Mouse (Mus musculus): Measurements from ENCODE around the gene Ugt1a8.

Ugt1a8 gene

DNA sequence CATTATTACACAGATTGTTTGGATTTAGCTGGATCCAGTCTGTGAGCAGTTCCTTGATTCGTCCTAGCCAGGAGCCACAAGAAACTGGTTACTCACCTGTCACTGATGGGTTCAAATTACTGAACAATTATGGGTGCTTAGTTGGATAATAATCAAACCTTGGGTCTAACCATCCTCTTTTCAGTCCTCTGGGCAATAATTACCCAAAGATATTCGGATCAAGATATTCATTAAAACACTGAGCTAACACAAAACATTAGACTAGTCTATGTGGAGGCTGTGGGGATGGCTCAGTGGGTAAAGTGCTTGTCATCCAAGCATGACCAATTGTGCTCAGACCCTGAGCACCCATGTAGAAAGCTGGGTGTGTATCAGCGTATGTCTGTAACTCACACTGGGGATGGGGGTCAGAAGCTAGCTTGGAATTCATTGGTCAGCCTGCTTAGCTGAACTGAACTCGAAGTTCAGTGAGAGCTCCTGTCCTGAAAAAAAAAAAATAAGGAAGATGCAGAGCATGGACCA is 148.3 kb downstream of the Ugt1a8 start:
- DNase-seq (ENCODE audit: low spot score) = no peak

DNA sequence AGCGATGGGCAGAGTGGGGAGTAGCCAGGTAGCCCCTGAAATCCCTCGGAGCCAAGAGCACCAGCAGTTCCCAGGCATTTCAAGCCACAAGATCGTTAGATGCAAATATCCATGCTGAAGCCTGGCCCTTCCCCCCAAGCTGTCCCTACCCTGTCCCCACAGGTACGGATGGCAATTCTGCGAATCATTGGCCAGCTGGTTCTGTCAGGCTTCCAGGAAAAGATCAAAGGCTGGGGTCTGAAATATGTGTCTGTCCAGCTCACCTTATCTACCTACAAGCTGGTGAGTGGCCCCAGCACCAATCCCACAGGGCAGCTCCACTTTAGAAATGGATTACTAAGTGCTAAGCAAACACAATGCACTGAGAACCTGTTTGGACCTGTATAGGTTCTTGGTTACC is 149.7 kb downstream of the Ugt1a8 start:
- DNase-seq (ENCODE audit: low spot score) = no peak

DNA sequence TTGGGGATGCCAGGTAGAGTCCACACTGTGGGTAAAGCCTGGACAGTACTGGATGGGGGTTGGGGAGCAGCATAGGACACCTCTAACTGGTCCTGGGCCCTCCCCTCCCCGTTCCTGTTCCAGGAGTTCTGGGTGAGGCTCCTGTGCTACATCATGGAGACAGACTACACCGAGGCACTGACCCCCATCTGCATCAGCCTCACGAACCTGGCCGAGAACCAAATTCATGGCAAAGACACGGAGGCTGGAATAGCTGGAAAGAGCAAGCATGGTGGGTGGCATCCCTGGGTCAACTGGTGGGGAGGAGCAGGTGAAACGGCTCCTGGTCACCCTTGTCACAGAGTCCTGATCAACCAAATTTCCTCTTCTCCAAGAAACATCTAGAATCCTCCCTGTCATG is 151.2 kb downstream of the Ugt1a8 start:
- DNase-seq (ENCODE audit: low spot score) = no peak

DNA sequence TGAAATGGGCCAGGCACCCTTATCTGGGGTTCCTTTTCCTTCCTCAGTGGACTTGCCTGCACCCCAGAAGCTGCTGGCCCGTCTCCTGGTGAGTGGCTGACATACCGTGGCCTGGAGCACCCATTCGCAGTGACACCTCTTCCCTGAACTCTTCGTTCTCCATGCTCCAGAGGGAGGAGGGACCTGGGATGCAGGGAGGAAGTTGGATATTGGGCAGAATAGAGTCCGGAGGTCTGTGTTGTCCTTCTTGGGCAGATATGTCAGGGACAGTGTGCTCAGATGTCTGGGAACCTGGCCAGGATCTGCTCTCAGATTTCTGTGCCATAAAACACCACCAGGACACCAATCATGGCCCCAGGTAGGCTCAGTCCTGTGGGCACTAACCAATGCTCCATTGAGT is 152.5 kb downstream of the Ugt1a8 start:
- DNase-seq (ENCODE audit: low spot score) = no peak

DNA sequence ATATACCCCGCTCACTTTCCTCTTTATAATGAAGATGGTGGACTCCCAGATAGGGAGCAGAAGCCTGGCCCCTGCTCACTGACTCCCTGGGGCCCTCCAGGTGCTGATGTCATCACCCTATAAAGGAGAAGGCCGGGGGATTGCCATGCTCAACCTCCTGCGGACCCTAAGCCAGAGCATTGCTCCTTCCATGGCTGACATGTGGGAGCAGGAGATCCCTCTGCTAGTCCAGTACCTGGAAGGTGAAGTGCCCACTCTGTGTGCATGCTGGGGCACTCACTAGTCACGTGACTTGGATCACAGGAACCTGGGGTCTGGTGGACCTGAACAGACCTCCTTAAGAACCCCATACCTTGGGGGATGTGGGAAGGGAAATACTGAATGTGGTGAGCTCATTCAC is 153.0 kb downstream of the Ugt1a8 start:
- no peak for DNase-seq (ENCODE audit: low spot score)

DNA sequence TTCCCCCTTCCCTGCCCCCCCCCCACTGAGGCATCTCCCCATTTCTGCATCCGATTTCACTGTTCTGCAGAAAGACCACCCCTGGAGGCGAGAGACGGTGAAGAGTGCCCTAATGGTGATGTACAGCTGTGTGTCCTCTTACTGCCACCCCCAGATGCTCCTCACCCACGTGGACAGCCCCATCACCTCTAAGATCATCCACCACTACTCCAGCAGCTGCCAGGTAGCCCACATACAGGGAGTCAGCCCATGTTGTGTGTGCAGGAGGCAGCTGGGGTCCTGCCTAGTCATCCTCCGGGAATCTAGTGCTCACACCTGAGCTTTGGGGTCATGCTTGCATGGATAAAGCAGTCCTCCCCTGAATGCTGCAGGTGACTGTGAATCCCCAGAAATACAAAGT is 156.2 kb downstream of the Ugt1a8 start:
- no peak for DNase-seq (ENCODE audit: low spot score)

DNA sequence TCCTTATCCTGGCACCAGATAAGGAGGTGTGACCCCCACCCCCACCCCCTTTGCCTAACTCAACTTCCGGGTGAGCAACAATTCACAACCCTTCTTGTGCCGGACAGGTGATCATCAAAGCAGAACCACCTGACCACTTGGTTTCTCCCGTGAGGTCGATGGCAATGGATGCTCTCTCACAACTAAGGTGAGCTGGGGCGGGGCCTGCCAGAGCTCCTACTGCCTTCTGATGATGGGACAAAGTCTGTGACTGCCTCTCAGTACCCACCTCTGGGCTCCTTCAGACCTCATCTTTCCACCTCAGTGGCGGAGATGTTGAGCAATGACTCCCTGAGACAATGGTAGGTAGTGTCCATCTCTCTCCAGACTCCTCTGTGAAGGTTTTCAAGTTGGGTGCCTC is 158.3 kb downstream of the Ugt1a8 start:
- DNase-seq (ENCODE audit: low spot score) = no peak

DNA sequence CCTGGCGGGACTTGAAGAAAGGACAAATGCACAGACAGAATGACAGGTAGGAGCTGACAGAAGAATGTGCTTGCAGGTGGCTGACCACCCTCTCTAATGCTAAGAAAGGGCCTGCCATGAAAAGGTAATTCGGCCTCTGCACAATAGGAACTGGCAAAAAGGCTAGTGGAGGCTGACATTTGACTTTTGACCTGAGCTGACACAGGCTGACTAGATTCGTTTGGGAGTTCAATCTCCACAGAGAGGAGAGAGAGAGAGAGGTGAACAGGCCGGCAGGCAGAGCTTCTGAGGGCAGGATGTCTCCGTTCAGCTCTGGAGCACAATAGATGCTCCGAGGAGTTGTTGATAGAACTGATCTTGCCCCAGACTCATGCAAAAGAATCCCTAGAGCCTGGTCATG is 158.8 kb downstream of the Ugt1a8 start:
- no peak for DNase-seq (ENCODE audit: low spot score)

DNA sequence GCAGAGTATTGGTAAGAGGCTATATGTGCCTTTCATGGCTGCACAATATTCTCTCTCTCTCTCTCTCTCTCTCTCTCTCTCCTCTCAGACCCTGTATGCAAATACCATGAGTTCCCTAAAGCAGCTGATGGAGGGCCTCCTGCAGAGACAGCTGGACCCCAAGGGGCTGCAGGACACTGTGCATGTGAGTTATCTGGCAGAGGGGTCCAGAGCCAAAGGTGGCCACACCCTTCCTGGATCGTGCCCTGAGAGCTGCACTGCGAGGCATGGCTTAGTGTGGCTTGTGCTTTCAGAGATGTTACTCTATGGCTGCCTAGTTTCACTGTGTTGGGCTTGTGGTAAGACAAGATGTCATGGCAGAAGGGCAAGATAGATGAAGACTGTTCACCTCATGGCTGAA is 160.0 kb downstream of the Ugt1a8 start:
- no peak for DNase-seq (ENCODE audit: low spot score)

DNA sequence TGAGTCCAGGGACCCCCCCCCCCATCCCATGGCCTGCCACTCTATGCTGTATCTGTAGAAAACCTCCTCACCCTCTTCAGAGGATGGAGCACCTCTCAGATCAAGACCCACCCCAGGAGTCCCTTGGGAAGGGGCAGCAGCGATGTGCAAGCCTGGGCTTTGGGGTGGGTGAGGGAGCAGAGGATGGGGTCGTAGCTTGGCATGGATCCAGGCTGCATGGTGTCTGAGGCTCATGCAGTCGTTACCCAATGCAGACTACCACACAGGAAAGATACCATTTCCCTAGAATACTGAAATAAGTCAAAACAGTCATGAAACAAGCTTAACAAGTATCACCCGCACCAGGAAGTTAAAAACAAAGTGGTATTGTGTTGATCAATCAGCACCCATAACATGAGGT is 161.0 kb downstream of the Ugt1a8 start:
- no peak for DNase-seq (ENCODE audit: low spot score)

DNA sequence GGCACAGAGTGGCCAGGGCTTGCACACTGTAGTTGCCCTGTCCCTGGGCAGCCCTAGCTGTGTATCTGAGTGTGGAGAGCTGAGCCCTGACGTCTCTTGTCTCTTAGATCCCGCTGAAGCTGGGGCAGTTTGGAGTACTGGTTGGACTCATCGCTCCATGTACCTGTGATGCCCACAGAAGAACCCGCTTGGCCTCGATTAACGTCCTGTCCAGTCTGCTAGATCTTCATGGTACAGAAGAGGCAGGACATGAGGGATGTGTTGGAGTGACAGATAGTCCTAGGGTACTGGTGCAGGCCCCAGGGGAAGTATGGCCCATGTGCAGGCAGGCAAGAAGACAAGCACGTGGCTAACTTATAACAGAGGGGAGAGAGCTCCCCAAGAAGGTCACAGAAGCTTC is 162.0 kb downstream of the Ugt1a8 start:
- DNase-seq (ENCODE audit: low spot score) = no peak

DNA sequence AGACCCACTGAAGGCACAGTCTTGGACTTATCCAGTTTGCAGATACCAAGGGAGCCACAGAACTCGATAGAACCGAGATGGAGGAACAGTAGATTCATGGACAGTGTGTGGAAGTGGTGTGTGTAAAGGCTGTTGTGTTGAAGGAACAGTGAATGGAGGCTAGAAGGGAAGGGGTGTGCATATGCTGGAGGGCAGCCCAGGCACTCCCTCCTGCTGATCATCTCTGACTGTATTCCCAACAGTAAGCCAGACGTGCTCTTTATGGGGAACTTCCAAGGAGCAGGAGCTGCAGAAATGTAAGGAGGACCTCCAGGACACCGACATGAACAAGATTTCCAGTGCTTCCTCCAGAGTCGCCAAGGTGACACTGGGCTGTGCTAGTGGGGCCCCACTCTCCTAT is 162.4 kb downstream of the Ugt1a8 start:
- no peak for DNase-seq (ENCODE audit: low spot score)

DNA sequence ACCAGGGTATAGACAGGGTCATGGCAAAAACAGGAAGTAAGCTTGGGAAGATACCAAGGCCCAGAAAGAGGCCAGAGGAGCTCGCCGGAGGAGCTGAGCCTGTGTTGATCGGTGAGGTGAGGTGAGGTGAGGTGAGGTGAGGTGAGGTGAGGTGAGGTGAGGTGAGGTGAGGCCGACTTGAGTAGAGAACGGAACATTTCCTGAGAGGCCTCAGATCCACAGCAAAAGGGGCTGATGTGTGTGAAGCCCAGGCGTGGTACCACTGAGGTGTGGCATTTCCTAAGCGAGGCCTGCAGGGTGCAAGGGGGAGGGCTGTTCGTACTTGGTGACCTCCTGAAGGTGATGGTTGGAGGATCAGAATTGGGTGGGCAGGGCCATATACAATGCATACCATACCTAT is 165.5 kb downstream of the Ugt1a8 start:
- DNase-seq (ENCODE audit: low spot score) = no peak

DNA sequence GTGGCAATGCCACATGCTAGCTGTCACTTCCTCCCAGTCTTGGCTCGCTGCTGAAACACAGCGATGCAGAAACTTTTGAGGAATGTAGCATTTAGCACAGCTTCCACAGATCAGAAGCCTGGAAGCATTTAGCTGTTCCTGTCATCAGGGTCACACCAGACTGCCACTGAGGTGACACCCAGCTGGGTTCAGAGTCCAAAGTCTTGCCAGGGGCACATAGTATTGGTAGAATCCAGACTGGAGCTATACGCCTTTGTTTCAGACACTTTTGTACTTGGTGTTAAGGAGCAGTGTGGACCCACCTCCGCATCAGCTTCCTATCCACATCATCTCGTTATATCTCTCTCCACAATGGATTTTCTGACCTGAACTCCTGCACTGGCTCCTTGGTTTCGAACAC is 165.9 kb downstream of the Ugt1a8 start:
- no peak for DNase-seq (ENCODE audit: low spot score)

DNA sequence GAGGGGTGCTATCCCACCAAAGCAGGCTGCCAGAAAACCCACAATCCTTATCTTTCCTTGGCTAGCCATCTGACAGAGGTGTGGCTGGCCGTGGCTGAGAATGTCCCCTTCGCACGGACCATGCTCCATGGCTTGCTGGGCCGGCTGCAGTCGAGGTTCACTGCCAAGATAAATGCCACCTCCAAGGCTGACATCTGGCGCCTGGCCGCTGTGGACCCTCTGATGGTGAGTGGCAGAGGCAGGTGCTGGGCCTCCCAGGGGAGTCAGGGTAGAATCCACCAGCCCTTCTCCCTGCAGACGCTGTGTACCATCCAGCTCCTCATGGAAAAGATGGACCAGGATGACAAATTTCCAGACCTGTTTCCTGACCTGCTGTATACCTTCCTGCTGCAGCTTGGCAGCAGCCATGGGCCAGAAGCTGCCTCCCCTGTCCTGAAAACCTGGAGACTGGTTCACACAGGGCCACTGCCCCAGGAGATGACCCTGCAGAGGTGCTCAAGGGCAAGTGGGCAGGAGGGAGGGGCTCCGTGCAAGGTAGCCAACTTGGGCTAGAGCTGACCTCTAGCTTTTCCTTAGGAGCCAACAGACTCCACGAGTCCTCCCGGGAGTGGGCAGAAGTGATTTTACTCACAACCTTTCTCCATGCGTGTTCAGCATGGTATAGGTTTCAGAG is 167.3 kb downstream of the Ugt1a8 start:
- DNase-seq (ENCODE audit: low spot score) = peak; percentile 63

DNA sequence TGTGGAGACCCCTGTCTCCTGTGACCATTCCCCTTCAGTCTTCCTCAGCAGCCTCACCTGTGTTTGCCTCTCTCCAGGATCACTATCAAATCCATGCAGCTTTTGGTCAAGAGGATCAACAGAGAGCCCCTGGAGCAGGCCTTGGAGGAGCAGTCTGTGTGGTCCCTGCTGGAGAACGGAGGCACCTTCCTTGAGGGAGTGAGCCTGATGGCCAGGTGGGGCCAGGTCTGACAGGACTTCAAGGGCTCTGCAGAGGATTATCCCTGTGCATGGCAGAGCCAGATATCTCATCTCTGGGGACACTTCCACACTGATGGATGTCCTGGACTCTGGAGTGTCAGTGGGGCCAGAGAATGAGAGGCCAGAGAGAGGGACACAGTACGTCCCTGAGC is 167.8 kb downstream of the Ugt1a8 start:
- DNase-seq (ENCODE audit: low spot score) = no peak

DNA sequence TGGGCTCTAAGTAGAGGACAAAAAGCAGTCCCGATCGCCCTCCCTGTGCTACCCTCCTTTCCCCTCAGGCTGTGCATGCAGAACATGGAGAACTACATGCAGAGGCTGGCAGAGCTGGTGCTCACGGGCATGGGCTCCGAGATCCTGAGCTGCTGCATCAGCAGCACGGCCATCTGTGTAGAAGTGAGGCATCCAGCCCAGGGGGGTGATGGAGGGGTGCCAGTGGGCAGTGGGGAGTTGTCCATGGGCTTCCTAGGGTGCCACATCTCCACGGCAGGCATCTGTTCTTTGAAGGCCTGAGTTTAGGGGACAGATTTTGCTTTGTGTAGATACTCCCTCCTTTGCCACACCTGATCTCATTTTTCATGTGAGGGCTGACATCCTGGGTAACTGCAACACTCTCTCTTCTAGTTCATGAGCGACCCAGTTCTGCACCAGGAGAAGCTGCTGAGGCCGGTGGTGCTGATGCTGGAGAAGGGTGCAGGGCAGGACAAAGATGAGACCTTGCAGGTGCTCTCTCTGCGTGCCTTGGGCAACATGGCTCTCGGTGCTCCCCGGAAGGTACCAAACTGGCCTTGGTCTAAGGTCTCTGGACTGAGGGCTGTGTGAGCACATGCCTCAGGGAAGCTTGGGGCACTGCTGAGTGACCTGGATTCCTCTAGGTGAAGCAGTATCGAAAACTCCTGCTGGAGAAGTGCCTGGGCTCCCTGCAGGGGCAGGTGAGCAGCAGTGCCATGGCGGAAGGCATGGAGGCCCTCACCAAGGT is 168.6 kb downstream of the Ugt1a8 start:
- no peak for DNase-seq (ENCODE audit: low spot score)

DNA sequence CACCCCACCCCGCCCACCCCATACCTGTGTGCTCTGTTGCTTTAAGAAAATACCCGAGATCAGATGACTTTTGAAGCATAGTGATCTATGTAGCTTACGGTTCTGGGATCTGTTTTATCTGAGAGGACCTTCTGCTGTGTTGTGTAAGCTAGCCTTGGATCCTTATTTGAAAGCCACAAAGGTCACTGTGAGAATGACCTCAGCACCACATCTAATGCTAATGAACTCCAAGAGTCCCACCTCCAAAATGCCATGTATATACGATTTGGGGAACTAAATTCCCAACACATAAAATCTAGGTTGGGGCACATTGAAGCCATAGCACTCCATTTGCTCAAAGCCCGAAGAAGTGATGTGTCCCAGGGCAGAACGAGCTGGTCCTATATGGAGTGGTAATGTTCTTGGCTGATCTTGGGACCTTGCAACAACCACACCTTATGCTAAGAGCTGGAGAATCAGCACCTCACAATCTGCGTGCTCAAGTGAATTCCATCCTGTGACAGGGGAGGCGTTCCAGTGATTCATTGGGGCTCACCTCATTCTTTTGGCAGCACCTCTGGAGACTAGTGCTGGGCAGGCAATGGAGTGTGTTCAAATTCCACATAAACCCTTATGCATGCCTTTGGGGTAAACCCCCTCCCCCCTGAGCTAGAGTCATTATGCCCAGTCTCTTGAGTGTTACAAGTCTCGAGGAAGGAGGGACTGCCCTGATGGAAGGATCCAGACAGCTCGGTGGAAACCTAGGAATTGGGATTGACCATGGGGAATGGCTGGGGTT is 169.5 kb downstream of the Ugt1a8 start:
- no peak for DNase-seq (ENCODE audit: low spot score)

DNA sequence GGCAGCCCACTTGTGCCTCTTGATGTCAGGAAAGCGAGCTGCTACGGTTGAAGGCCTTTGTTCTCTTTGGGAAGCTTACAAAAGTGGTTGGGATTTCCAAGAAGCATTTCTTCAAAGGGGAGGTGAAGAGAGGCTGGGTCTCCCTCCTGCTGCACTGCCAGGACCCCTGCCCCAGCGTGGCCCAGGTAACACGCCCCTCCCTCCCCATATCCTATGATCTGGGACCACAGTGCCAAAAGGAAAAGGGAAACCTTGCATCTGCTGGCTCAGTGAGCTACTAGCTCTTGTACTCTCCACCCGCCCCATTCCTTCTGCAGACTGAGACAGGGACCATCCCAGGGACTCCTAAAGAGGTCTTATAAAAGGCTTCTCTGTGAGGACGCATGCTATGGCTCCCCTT is 170.1 kb downstream of the Ugt1a8 start:
- DNase-seq (ENCODE audit: low spot score) = no peak

DNA sequence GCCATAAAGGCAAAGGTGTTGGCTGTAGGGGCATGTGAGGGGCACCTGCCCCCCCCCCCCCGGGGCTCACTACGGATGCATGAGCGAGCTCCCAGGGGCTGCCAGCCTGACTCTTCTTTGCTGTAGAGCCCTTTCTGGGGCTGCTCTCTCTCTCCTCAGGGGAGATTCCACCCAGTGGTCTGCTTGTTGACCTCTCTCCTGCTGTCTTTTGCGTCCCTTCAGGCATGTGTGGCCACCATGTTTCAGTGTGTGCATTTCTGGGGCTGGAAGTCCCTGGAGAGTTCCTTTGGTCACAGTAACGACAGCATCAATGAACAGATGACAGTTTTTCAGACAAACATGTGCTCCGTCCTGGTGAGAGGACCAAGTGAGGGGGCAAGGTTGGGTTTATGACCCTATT is 170.7 kb downstream of the Ugt1a8 start:
- DNase-seq (ENCODE audit: low spot score) = no peak

DNA sequence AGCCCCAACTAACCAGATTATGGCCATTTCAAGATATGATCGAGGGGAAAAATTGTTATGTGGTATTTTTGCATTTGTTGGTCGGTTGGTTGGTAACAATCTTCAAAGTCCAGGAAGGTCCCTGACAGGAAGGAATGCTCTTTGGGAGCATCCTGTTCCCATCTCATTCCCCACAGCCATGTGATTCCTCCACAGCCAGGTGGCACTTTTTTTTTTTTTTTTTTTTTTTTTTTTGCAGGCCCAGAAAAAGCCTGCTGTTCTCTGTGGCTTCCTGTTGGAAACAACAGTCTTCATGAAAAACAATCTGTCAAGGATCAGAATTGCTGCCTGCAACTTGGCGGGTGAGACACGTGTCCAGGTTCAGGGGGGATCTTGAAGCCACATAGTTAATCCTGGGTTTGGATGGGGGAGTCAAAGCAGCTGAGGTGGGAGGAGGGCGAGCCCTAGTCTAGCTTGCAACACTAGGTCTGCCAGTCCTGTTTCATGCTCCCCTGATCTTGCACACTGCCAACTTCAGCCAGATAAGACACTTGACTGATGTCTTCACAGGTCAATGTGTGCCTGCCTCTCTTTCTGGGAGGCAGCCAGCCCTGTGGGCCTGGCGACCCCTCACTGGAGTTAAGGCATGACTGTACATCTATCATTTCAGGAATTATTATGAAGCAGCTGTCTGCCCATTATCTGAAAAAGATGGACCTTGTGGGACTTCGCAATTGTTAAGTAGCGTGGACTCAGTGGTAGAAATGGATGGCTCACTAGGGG is 171.4 kb downstream of the Ugt1a8 start:
- no peak for DNase-seq (ENCODE audit: low spot score)

DNA sequence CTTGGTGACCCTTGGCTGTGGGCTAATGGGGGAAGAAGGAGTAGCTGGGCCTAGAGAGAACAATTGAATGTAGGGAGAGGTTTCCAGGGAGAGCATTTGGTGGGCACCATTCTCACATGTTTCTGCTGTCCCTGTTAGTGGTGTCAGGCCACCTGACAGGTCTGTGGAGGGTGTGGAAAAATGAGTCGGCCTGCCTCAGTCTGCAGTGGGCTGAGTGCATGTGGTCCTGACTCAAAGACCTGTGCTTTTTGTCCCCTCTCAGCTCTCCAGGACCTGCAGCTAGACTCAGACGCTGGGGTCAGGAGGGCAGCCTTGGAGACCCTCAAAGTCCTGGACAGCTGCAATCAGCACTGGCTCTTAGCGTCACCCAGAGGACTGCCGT is 172.0 kb downstream of the Ugt1a8 start:
- no peak for DNase-seq (ENCODE audit: low spot score)
